Mouse (Mus musculus) kidney, adult 2 months (tissue): ENCODE measurements around the gene Cdh13.

Experiments
- CTCF ChIP-seq: fragments of 200-500 bp; conservative IDR thresholded peaks from 2 replicates; pipeline ENCODE4 v1.5.1; 2011; ENCODE audit warnings: low read depth, mild to moderate bottlenecking, control low read depth, low read length, moderate library complexity, mixed read lengths; ENCODE audit not compliant: insufficient read depth, insufficient read length
- POLR2A ChIP-seq: fragments of 200-500 bp; IDR thresholded peaks from one replicate; pipeline ENCODE4 v1.6.1; 2011; ENCODE audit warnings: low read depth, low read length, control low read depth

DNA sequence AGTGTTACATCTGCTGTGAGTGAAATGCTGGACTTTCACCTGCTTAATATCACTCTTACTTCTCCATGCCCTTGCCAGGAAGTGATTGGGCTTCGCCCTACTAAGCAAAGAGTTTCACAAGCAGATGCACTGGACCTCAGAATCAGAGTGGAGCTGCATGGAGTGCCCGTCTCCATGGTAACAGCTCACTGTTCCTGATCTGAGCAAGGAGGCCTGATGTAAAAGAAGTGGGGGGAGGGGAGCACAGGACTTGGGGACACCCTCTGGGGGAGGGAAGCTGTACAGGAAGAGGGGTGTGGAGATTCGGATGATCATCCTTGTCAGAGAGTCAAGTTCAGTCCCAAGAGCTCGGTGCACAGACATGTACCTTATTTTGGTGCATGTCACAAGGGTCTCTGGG, 384.2 kb downstream of the Cdh13 start:
- TF ChIP-seq CTCF (no peak), POLR2A (no peak)
